Mouse (Mus musculus): ENCODE measurements around the gene Ank2. TPM values are rescaled to one million over a fixed set of nuclear protein-coding genes. Genes with fewer than 3 reads are reported as not detected.
A peak's percentile ranks its signal among the peaks of the same experiment; 100 is the strongest.

Gene Ank2
- total and polyA plus RNA-seq, 2 experiments from 2014 or later, result 160 to 575 TPM

- ATAC-seq, result no peak
- Histone ChIP-seq H3K27ac (ENCODE audit: low read depth, low read length) (peak overlapping the region; percentile 29; the same call in 1 of the 2 replicates), H3K9ac (no peak overlapping the region), H3K4me3 (ENCODE audit: low read depth, low read length) (no peak overlapping the region), H3K36me3 (ENCODE audit: insufficient read depth) (no peaks in the 10 kb centered on the region), H3K27me3 (ENCODE audit: insufficient read depth, low read length) (no peaks in the 10 kb centered on the region), H3K4me2 (ENCODE audit: low read depth) (no peak overlapping the region), H3K9me3 (ENCODE audit: low read length) (no peaks in the 10 kb centered on the region), H3K4me1 (ENCODE audit: insufficient read depth) (0 out of 2 replicates have a peak, but pooled peaks cover 2% of the 10 kb centered on the region)
- no peak for DNase-seq
- WGBS, result 84% methylated on average over 9 of the region's 9 CpGs
- TF ChIP-seq CTCF (IDR thresholded peaks at IDR 0.05; ENCODE audit: low read depth), result no peak
Measured at GRCm38 (mm10) chr3:127362611-127363393, 136.3 kb downstream of the Ank2 start.

- H3K4me1 ChIP-seq (ENCODE audit: insufficient read depth), result 0 out of 2 replicates have a peak, but pooled peaks cover 2% of the 10 kb centered on the region
- no peak overlapping the region for H3K9ac ChIP-seq
- no peak overlapping the region for H3K4me3 ChIP-seq (ENCODE audit: low read depth, low read length)
- H3K27me3 ChIP-seq (ENCODE audit: insufficient read depth, low read length), result no peaks in the 10 kb centered on the region
- 63% methylated on average over 8 of the region's 8 CpGs for WGBS
- H3K36me3 ChIP-seq (ENCODE audit: insufficient read depth), result no peaks in the 10 kb centered on the region
- no peak for ATAC-seq
- H3K27ac ChIP-seq (ENCODE audit: low read depth, low read length), result no peak overlapping the region
- DNase-seq, result no peak
- no peak overlapping the region for H3K4me2 ChIP-seq (ENCODE audit: low read depth)
- TF ChIP-seq CTCF (IDR thresholded peaks at IDR 0.05; ENCODE audit: low read depth), result no peak
- H3K9me3 ChIP-seq (ENCODE audit: low read length), result no peaks in the 10 kb centered on the region
Measured at GRCm38 (mm10) chr3:127361846-127362245, 137.3 kb downstream of the Ank2 start.

- ATAC-seq (no peak), DNase-seq (no peak)
- no peak overlapping the region for H3K27ac ChIP-seq (ENCODE audit: low read depth, low read length)
Measured at GRCm38 (mm10) chr3:127361384-127361783, 137.8 kb downstream of the Ank2 start.

DNA sequence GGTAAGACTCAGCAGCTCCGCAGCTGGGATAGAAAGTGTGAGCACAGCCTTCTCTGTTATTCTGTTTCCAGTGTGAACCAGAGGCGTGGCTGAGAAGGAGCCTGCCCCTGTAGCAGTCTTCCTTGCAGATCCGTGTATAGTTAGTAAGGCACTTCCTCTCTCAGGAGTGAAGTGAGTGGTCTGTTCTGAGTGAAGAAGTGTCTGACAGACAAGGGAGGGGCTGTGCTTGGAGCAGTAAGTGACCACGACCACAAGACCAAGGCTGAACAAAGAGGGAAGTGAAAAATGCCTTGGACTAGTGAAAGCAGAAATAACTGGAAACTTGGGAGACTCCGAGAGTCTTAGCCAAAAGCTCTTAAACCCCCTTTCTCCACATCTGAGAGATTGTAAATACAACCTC, 143.9 kb downstream of the Ank2 start:
- no peaks in the 10 kb centered on the region for H3K9me3 ChIP-seq (ENCODE audit: low read length)

More at GRCm38 (mm10) chr3:127361384-127361783, 137.8 kb downstream of the Ank2 start:
- Histone ChIP-seq H3K9ac (no peak overlapping the region), H3K4me1 (ENCODE audit: insufficient read depth) (0 out of 2 replicates have a peak, but pooled peaks cover 2% of the 10 kb centered on the region), H3K4me3 (ENCODE audit: low read depth, low read length) (no peak overlapping the region), H3K9me3 (ENCODE audit: low read length) (no peaks in the 10 kb centered on the region), H3K4me2 (ENCODE audit: low read depth) (no peak overlapping the region), H3K27me3 (ENCODE audit: insufficient read depth, low read length) (no peaks in the 10 kb centered on the region), H3K36me3 (ENCODE audit: insufficient read depth) (no peaks in the 10 kb centered on the region)
- TF ChIP-seq CTCF (IDR thresholded peaks at IDR 0.05; ENCODE audit: low read depth), result no peak
- 28% methylated on average over 5 of the region's 5 CpGs for WGBS

GRCm38 (mm10) chr3:127350602-127351362, 148.4 kb downstream of the Ank2 start:
- no peak for ATAC-seq
- TF ChIP-seq CTCF (IDR thresholded peaks at IDR 0.05; ENCODE audit: low read depth), result no peak
- Histone ChIP-seq H3K9me3 (ENCODE audit: low read length) (no peaks in the 10 kb centered on the region), H3K27ac (ENCODE audit: low read depth, low read length) (no peak overlapping the region), H3K9ac (no peak overlapping the region), H3K4me1 (ENCODE audit: insufficient read depth) (no peaks in the 10 kb centered on the region), H3K4me3 (ENCODE audit: low read depth, low read length) (no peak overlapping the region), H3K27me3 (ENCODE audit: insufficient read depth, low read length) (no peaks in the 10 kb centered on the region), H3K36me3 (ENCODE audit: insufficient read depth) (no peaks in the 10 kb centered on the region; the same call in 1 of the 2 replicates), H3K4me2 (ENCODE audit: low read depth) (no peak overlapping the region)
- 92% methylated on average over 9 of the region's 9 CpGs for WGBS
- DNase-seq, result no peak

More for the DNA sequence above, 143.9 kb downstream of the Ank2 start:
- Histone ChIP-seq H3K36me3 (ENCODE audit: insufficient read depth) (no peaks in the 10 kb centered on the region; the same call in 1 of the 2 replicates), H3K27me3 (ENCODE audit: insufficient read depth, low read length) (no peaks in the 10 kb centered on the region), H3K4me1 (ENCODE audit: insufficient read depth) (no peaks in the 10 kb centered on the region), H3K9ac (no peak overlapping the region), H3K4me2 (ENCODE audit: low read depth) (no peak overlapping the region), H3K27ac (ENCODE audit: low read depth, low read length) (no peak overlapping the region), H3K4me3 (ENCODE audit: low read depth, low read length) (no peak overlapping the region)
- ATAC-seq (no peak), DNase-seq (no peak)
- TF ChIP-seq CTCF (IDR thresholded peaks at IDR 0.05; ENCODE audit: low read depth), result no peak
- WGBS, result 47% methylated on average over 5 of the region's 5 CpGs

DNA sequence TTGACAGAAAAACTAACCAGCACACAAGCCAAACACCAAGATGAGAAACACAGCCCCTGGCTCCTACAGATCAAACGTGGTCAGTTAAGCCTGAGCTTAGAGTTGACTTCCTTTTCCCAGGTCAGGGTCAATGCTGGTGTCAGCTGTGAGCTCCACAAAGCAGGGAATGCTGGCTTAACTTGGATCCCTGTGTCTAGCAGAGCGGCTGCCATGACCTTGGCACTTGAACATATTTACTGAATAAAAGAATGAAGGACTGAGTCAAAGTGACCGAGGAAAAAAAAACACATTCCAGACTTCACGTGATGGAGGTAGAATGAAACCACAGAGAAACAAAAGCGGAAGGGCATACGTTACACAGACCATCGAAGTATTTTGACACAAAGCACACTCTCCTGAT, 150.2 kb downstream of the Ank2 start:
- Histone ChIP-seq H3K4me3 (ENCODE audit: low read depth, low read length) (no peak overlapping the region), H3K4me2 (ENCODE audit: low read depth) (no peak overlapping the region), H3K4me1 (ENCODE audit: insufficient read depth) (no peaks in the 10 kb centered on the region), H3K36me3 (ENCODE audit: insufficient read depth) (no peaks in the 10 kb centered on the region; the same call in 1 of the 2 replicates), H3K27me3 (ENCODE audit: insufficient read depth, low read length) (no peaks in the 10 kb centered on the region), H3K9me3 (ENCODE audit: low read length) (no peaks in the 10 kb centered on the region), H3K27ac (ENCODE audit: low read depth, low read length) (no peak overlapping the region), H3K9ac (no peak overlapping the region)
- ATAC-seq, result no peak
- DNase-seq, result no peak
- TF ChIP-seq CTCF (IDR thresholded peaks at IDR 0.05; ENCODE audit: low read depth), result no peak
- WGBS, result 75% methylated on average over 7 of the region's 7 CpGs

Data from forebrain, postnatal 0 days (tissue).